Mouse (Mus musculus) naive thymus-derived CD4-positive, alpha-beta T cell, adult 2 months (primary cell): Measurements from ENCODE around the gene Ankrd6.

ENCODE experiments used
- DNase-seq: peaks from one replicate; pipeline ENCODE4 v3.0.0-alpha.2; 2011; ENCODE audit warnings: low read depth

Gene Ankrd6

DNA sequence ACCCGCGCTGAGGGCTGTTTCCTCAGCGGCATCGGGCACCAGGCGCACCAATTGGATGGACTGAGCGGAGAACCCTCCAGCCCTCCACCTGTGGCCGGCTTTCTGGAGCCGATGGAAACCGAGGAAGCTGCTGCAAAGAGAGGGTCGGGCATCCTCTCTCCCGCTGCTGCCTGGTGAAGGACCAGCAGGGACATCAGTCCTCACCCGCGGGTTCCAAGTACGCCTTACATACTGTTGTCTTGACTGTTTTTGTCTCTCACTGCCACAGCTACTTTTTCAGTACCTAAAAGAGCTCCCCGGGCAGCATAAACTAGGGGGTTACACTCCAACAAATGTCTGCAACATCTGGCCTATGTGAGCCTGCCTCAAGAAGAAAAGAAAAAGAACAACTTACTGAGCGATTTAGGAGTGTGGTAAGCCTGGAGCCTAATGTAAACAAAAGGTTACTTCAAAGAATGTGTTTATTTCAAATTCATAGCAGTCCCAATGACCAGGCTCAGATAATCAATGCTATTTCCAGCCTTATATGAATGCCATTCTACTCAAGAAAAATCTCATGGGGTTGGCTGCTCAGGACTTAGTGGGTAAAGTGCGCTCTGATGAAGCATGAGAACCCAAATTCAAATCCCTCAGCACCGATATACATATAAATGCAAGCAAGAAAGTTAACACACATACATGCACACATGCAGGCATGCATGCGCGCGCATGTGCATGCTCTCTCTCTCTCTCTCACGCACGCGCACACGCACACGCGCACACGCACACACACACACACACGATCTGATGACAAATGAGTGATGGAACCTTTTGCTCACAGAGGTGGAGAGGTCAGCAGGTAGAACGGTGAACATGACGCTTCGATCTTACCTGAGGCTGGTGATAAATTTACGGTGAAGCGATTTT is 647 bp upstream of the Ankrd6 start:
- peak; percentile 59 for DNase-seq

DNA sequence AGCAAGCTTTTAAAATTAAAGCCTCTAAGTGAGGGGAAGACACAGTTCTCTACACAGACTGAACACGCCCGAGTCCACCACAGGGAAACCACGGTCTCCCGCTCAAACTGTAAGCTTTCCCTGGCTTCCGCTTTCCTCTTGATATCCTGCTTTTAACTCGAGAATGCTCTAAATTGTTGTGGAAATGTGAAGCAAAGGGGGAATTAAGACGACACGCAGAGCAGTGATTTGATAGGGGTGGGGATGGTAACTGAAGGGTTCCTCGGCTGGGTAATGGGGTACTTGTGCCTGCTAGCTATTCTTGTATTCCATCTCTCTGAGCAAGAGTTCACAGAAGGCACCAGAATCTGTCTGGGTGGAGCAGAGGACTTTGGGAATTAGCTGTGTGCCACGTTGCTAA is 1.9 kb downstream of the Ankrd6 start:
- no peak for DNase-seq

DNA sequence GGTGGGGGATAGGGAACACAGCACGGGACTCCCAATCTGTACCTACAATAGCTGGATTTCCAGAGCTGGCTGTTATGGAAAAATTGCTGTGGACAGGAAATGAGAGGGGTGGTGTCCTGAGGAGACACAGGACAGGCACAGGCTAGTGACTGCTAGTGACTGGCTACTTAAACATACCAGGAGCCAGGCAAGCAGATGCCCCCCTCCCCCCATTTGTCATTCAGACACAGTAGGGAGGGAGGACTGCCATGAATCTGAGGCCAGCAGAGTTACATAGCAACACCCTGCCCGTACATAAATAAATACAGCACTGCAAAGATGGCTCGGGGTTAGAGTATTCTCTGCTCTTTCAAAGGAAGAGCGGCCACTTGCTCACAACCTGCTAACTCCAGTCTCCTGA is 3.0 kb downstream of the Ankrd6 start:
- no peak for DNase-seq

DNA sequence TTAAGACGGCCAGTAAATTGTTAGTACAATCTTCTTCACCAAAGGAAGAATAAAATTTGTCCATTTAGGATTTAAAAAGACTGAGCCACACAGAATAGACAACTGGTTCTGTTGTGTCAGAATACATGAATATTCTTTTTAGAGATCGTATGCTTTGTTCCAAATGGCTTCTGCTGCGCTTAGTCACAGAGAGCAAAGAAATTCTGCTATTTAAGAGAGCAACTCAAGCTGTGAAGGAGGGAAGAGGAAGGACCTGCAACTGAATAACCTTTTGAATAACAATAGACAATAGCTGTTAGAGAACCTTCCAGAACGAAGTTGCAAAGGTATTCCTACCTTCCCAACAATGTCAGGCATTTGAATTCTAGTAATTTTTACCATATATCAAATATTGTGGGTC is 9.7 kb downstream of the Ankrd6 start:
- no peak for DNase-seq

DNA sequence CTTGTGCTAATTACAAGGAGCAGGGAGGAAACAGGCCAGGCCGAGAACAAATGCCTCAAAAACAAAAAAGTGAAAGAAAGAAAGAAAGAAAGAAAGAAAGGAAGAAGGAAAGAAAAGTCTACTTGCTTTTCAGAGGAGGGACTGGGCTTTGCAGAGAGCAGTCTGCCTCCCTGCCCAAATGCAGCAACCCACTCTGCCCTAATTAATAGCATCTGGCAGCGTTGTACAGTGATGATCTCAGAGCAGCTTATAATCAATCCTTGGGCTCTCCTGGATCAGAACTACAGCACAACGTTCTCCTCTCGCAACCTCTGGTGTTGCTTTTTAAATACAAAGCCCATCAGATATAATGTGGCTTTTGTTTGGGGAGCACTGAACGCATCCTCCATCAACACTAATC is 10.7 kb downstream of the Ankrd6 start:
- no peak for DNase-seq

DNA sequence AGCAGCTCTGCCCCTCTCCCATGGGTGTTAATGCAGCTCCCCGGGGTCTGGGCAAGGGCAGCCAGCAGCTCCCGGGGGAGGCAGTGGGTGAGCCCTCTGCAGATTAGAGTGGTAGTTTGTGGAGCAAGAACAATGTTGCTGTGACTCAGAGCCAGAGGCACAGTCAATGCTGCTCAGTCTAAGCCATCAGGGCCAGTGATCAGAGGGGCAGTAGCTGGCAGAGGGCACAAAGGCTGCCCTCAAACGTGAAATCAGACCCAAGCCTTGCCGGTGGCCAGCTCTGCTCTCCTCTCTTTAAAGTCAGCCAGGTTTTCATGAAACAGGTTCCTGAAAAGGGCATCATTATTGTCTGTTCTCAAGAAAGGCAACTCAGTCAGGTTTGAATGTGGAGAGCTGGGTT is 11.1 kb downstream of the Ankrd6 start:
- no peak for DNase-seq

DNA sequence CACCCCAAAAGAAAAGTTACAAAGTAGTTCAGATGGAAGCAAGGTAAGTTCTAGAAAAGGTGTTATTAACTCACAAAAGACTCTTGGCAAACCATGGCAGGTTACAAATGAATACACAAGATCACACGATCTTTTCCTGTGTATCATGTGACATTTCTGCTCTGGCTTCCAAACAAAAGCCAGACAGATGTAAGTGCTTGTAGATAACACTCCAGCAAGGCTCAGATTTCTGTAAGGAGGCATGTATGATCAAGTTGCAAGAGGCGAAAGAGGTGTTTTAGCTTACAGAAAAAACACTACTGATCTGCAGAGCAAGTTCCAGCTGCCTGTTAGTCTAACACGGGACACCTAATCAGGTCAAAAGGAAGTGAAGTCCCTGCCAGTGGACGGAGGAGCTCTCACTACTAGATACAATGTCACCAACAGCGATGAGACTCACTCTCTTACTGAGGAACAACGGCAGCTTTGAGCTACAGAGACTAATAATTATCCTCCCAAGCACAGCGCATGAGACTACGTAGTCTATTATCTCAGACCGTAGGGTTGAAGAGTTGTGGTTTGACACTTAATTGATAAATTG is 13.8 kb downstream of the Ankrd6 start:
- DNase-seq = no peak

DNA sequence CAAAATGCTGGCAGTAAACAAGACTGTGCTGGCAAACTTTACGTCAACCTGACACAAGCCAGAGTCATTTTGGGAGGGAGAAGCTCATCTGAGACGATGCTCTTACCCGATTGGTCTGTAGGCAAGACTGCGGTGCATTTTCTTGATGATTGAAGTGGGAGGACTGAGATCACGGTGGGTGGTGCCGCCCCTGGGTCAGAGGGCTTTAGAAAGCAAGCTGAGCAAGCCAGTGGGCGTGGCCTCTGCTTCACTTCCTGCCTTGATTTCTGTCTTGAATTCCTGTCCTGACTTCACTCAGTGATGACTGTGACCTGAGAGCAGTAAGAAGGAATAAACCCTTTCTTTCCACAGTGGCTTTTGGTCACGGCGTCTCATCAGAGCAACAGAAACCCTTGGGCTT is 18.6 kb downstream of the Ankrd6 start:
- DNase-seq = peak; percentile 79

DNA sequence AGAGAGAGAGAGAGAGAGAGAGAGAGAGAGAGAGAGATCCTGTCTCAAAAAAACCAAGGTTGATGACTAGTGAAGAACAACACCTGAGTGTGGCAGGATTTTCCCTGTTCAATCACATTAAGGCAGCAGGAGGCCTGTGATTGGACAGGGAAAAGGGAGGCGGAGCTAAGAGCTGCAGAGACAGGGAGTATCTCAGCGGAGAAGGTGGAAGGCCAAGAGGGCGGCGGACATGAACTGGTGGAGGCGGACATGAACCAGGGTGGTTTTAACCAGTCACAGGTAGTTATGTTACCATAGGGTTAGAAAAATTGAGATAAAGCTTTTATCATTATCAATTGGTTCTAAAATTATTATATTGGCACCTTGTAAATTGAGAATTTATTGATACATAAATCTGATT is 20.9 kb downstream of the Ankrd6 start:
- DNase-seq = no peak

DNA sequence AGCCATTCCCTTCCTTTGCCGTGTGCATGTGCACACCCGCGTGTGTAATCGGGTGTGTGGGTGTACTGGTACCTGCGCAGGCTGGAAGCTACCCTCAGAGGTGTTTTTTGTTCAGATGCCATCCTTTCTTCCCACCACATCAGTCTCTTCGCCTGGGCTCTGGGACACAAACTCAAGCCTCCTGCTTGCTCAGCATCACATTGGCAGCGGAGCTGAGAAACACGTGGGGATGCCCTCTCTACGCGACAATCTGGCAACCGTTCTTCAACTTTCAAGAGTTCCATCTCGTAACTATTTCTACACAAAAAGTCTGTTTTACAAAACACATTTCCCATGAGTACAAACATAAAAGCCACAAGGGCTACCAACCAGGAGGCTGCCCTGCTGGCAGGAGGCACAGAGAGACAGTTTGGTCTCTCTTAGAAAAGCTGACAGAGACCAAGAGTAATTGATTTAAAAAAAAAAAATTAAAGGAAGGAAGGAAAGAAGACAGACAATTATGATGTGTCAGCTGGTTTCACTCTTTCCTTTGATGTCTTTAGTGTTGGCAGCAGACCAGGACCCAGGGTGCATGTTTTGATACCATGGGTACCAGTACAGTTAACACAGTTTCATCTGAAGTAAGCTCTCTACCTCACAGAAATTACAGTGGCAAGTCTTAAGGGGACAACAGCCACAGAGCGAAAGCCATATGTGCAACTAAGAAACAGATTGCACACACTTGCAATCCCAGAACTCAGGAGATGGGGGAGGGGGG is 21.8 kb downstream of the Ankrd6 start:
- peak; percentile 63 for DNase-seq

DNA sequence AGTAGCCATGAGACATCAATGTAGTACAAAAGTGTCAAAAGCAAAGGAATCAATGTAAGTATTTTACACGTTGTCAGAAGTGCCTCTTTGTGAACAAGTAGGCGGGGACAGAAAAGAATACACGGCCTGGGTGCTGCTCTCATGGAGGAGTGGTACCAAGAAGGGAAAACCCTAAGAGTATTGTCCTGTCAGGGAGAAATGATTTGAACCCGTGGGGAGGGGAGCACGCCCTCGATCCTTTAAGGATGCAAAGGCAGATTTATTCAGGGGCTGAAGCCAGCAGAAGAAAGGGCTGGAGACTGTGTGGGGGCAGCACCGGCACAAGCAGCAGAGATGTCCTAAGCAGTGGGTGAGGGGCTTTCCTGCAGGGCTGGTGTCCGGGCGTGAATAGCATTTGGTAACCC is 26.7 kb downstream of the Ankrd6 start:
- no peak for DNase-seq

DNA sequence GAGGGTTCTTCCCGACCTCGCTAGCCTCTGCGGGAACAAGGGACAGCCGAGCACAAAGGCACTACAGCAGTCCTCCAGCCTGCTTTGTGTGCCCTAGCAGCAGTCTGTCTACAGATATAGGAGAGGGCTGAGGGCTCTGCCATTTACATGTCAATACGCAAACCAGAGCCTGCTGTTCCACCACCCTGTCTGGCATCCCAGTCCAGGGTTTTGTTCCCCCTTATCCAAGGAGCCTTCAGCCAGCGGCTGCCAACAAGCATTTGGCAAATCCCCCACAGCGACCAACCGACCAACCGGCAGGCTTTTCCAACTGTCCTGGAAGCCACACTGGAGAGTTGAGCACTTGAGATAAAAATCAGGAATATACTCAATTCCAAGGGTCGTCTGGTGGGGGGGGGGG is 27.2 kb downstream of the Ankrd6 start:
- DNase-seq = no peak

DNA sequence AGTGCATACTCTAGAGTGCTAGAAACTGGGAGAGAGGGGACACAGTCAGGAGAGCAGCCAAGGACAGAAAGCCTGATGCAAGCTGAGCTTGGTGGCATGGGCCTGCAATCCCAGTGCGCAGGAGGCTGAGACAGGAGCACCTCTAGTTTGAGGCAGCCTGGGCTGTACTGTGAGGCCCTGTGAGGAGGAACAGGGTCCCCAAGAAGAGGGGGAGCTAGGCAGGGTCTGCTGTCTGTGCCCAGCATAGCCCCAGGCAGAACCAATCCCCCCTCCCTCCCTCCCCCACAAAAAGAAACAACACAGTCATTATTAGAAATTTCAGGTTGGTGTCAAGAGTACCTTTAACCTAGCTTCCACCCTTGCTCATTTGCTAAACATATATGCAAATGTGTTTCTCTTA is 27.8 kb downstream of the Ankrd6 start:
- DNase-seq = no peak

DNA sequence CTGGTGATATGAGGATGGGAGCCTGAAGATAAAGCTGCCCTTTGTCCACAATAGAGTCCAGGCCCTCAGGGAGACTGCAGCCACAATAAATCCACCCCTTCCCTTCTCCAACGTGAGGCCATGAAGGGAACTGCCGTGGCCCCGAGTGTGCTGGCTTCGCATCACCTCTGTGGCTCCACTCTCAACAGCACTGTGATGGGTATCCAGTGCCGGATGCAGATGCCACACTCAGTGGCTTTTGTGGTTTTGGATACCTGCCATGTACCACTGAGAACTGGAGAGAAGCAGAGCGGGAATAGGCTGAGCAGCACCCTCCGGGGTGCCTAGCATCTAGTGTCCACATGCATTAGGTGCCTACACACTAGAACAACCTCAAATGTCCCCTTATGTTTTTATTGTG is 29.8 kb downstream of the Ankrd6 start:
- peak; percentile 19 for DNase-seq

DNA sequence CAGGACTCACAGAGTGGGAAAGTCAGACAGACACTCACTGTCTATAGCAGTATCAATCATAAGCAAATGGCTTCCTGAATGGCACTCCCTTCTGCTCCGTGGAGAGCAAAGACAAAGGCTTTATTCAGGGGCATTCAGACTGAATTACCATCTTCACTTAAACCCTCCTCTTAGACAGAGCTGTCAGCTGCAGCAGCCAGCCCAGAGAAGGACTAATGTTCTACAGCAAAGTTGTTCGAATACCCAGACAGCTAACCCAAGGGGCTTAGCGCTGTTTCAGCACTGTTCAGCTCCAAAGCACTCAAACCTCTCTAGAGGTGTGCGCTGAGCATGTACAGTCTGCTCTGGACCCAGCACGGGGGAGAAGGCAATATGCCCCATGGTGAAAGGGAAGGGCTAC is 32.1 kb downstream of the Ankrd6 start:
- no peak for DNase-seq

DNA sequence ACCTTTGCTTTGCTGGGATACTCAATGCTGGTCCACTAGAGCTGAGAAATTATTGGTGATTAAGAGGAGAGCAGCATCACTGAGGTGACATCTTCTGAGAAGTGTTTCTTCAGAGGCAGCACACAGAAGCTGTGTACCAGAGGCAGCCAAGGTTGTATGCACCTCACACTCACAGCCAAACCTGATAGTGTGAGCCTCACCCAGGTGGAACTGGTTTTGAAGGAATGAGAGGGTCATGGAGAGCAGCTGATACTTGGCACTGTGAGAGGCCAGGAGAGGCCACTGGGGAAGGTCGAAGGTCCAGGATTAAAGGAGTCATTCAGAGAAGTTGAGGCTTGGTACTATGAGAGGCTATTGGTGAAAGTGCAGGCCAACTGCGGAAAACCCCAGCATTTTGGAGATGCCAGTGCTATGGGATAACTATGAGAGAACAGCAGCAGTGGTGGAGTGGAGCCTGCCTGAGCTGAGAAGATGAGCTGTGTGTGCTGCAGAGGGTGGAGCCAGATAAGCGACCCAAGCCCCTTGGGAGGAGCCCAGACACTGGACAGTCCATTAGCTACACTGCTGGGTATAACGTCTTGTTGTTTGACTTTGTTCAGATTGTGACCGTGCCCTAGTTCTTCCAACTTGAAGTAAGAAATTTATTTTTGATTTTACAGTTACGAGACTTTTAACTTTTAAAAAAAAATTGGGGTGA is 33.8 kb downstream of the Ankrd6 start:
- no peak for DNase-seq

DNA sequence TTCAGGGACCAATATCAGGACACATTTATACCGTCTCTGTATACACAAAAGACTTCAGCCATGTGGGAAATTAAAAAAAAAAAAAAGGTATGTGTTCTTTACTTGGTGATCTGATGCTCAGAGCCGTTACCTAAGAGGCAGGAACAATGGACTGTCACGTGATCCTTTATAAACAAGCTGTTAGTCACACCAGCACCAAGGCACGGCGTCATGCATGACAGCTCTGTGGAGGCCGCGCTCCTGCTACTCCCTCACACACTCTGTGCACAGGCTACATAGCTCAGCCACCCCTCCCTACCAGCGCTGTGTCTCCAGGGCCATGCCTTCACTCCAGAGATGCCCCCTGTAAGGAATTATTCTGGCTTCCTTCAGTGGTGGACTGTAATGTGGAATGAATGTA is 34.7 kb downstream of the Ankrd6 start:
- no peak for DNase-seq

DNA sequence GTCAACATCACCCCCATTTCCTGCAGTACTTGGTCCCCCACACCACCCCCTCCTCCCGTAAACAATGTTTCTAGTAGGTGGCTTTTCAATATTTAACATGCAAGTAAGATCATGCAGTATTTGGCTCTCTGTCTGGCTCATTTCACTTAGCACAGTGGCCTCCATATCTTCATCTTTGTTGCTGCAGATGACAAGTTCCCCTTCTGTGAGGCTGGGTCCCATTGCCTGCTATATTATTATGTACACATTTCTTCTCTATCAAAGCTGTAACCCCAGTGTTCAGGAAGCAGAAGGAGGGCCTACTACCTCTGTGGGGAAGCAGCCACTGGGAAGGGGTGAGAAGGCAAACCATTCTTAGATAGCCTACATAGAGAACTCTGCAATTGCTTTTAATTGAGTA is 40.6 kb downstream of the Ankrd6 start:
- no peak for DNase-seq

DNA sequence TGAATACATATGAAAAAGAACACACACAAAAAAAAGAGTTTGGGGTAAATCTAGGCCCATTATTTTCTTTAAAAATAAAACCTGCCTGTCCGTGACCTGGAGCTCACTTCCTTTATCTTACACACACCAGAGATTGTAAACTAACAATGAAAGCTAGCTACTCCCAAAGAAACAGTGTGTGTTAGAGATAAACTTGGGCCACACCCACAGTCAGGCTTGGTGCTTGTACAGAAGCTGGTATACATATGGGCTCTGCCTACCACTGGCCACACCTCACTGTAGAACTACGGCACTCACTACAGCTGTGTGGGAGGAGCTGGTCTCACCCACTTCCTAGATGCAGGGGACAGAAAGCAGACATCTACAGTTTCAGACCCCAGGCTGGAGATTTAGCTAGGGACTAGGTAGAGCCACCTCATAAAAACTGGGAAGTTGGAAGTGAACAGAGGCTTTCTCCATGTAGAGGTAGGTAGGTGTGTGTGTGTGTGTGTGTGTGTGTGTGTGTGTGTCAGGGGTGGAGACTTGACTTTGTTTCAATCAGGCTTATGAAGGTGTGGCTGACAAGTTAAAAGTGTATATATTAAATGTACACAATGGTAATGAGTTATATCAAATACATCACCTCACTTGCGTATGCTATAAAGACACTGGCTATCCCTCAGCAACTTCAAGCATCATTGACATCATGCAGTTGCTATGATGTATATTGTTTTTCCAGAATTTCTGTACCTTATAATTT is 41.2 kb downstream of the Ankrd6 start:
- DNase-seq = peak; percentile 29

DNA sequence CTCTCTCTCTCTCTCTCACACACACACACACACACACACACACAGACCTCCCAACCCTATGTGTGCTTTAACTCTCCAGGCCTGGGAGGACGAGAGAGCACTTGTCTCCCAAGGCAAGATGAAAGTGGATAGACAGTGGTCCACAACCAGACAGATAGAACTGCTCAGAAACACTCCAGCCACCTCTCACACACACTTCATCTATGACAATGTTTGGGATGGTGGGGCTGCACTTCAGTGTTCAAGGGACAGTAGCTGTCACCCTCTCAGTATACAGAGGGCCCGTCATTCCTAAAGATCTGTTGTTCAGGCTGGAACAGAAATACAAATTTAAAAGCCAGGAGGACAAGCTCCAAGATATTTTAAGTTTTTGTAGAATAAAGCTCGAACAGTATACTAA is 43.0 kb downstream of the Ankrd6 start:
- no peak for DNase-seq

DNA sequence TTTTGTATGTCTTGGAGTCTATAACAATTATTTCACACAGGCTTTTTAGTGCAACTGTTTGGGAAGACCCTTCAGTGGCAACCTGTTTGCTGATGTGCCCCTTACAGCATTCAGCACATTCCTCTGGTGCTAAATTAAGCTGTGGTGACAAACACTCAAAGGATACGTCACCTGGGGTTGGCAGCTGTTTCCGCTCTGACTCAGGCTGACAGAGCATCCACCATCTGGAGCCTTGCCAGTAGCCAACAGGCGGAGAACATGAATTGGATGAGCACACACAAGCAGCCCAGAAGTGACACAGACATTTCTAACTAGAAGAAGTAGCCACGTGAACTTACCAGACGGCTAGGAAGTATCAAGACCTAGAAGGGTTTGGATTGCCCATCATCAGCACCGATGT is 44.0 kb downstream of the Ankrd6 start:
- peak; percentile 69 for DNase-seq

DNA sequence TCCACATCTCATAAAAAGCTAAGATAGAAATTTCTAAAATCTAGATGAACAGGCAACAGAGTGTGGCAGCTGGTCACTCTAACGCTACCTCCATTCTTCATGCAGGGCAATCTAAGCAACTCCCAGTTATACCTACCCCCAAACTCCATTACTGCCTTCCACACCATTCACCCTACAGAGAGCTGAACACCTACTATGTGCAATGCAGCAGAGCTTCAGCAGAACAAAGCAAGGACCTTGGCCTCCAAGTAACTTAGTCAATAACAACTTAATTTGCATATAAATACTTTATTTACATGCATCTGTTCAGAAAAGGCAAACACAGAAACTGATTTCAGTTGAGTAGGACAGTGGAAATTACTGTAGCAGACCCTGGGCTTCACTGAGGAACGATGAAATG is 44.7 kb downstream of the Ankrd6 start:
- no peak for DNase-seq
